Mouse (Mus musculus) cortical plate, adult 2 months (tissue): ENCODE measurements at regions not wholly inside any gene's neighbourhood (a gene's known extent, or its start where the extent isn't known, plus 50 kb on each side); places are given as distances from the start of the nearest gene placed in this dataset.

Experiments
- H3K27ac ChIP-seq: fragments of 200-500 bp; 2 replicates; pipeline ENCODE4 v1.5.1; 2012; ENCODE audit warnings: low read length, control low read depth, inconsistent platforms; ENCODE audit not compliant: insufficient read depth
- H3K4me1 ChIP-seq: fragments of 200-500 bp; 2 replicates; pipeline ENCODE4 v1.6.1; 2011; ENCODE audit warnings: low read length; ENCODE audit not compliant: control insufficient read depth, insufficient read depth
- H3K4me3 ChIP-seq: fragments of 200-500 bp; 2 replicates; pipeline ENCODE4 v1.5.1; 2011; ENCODE audit warnings: mild to moderate bottlenecking, low read length, control low read depth; ENCODE audit not compliant: insufficient read depth
- CTCF ChIP-seq: fragments of 200-500 bp; IDR thresholded peaks from 2 replicates; pipeline ENCODE4 v1.5.1; 2011; ENCODE audit warnings: mild to moderate bottlenecking, control low read depth, low read length; ENCODE audit not compliant: insufficient read depth; ENCODE audit errors: extremely low read depth
- POLR2A ChIP-seq: fragments of 200-500 bp; IDR thresholded peaks from 2 replicates; pipeline ENCODE4 v1.6.1; 2011; ENCODE audit warnings: mild to moderate bottlenecking, low read length, control low read depth; ENCODE audit not compliant: insufficient read depth; ENCODE audit errors: extremely low read depth

GRCm38 (mm10) chrX:7430456-7430855 lies 54.8 kb upstream of the Usp27x start:
- Histone ChIP-seq H3K4me1 (no peaks in the 10 kb centered on the region), H3K27ac (no peak overlapping the region), H3K4me3 (no peak overlapping the region)
- TF ChIP-seq POLR2A (no peak), CTCF (no peak)

DNA sequence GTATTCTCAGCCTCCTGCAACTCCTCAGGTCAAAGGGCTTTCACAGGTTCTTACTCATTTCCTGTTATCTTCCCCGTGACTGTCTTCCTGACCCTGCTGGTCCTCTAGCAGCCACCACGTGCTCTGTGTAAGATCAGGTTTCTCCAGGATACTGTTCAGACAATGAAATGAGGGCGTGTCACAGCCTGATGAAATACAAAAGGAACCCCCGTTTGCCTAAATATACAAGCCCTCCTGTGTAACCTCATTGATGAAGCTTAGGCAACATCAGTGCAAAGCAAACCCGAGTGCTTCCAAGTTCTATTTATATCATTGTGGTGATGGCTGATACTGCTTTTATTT lies 53.9 kb upstream of the Usp27x start:
- no peaks in the 10 kb centered on the region for H3K4me1 ChIP-seq

GRCm38 (mm10) chrX:7428621-7429523 lies 53.2 kb upstream of the Usp27x start:
- H3K27ac ChIP-seq, result no peak overlapping the region
- H3K4me3 ChIP-seq, result no peak overlapping the region
- no peak for TF ChIP-seq CTCF
- no peak for TF ChIP-seq POLR2A
- H3K4me1 ChIP-seq, result no peaks in the 10 kb centered on the region

More for the DNA sequence above, 53.9 kb upstream of the Usp27x start:
- no peak overlapping the region for H3K4me3 ChIP-seq
- H3K27ac ChIP-seq, result no peak overlapping the region
- TF ChIP-seq POLR2A (no peak), CTCF (no peak)
